Mouse (Mus musculus): ENCODE results near the gene Gm14412.
"Not testable (repeated sequence)": the region's sequence is repeated elsewhere in the genome, so short reads cannot be mapped to it uniquely, and the experiment has no call there.

The Gm14412 gene

GRCm38 (mm10) chr2:177324257-177324733 is at the start of gene Gm14412:
Gene Gm14412 (minus strand): TSS chr2:177324307.
- not testable (repeated sequence) for DNase-seq

- not testable (repeated sequence) for DNase-seq
Measured at GRCm38 (mm10) chr2:177329661-177330292, 5.7 kb upstream of the Gm14412 start.

- peak; percentile 57 to 63 for DNase-seq
Measured at GRCm38 (mm10) chr2:177321361-177321760, 2.7 kb downstream of the Gm14412 start.

GRCm38 (mm10) chr2:177320786-177321320 is 3.3 kb downstream of the Gm14412 start:
- peak; percentile 25 to 38 for DNase-seq

- no peak for DNase-seq
Measured at GRCm38 (mm10) chr2:177318996-177319395, 5.1 kb downstream of the Gm14412 start.

- DNase-seq, result not testable (repeated sequence)
Measured at GRCm38 (mm10) chr2:177309627-177310026, 14.5 kb downstream of the Gm14412 start.

- DNase-seq, result not testable (repeated sequence)
Measured at GRCm38 (mm10) chr2:177304980-177305379, 19.1 kb downstream of the Gm14412 start.

- not testable (repeated sequence) for DNase-seq
Measured at GRCm38 (mm10) chr2:177283701-177284100, 40.4 kb downstream of the Gm14412 start.

- not testable (repeated sequence) for DNase-seq
Measured at GRCm38 (mm10) chr2:177277754-177278153, 46.4 kb downstream of the Gm14412 start.

GRCm38 (mm10) chr2:177272237-177272636 is 51.9 kb downstream of the Gm14412 start:
- not testable (repeated sequence) for DNase-seq

GRCm38 (mm10) chr2:177266936-177267335 is 57.2 kb downstream of the Gm14412 start, which contains the start of gene Gm14409:
Gene Gm14409 (minus strand): TSS chr2:177267036.
- DNase-seq, result not testable (repeated sequence)

Measured in lung, adult 18-20 months (tissue).